Mouse (Mus musculus) neural tube, embryonic 15.5 days (tissue): Measurements from ENCODE around the gene Cdc5l. TPM values are rescaled to one million over a fixed set of nuclear protein-coding genes. Genes with fewer than 3 reads are reported as not detected.

Source experiments
- ATAC-seq: fragments of 200-750 bp; cut with Nextera tagmentation; 2 replicates; pipeline ENCODE4 v1.8.0; 2017; ENCODE audit warnings: mild to moderate bottlenecking, moderate TSS enrichment, moderate library complexity; ENCODE audit not compliant: low FRiP score
- H3K27ac ChIP-seq: fragments of 300-500 bp; sonication (generic); replicated peaks from 2 replicates; pipeline ENCODE4 v1.5.1; 2015; ENCODE audit warnings: mild to moderate bottlenecking, inconsistent platforms
- H3K27me3 ChIP-seq: fragments of 300-500 bp; sonication (generic); replicated peaks from 2 replicates; pipeline ENCODE4 v1.6.1; 2015; ENCODE audit warnings: inconsistent platforms
- H3K36me3 ChIP-seq: fragments of 300-500 bp; sonication (generic); 2 replicates; pipeline ENCODE4 v1.6.1; 2015; ENCODE audit warnings: inconsistent platforms
- H3K4me1 ChIP-seq: fragments of 300-500 bp; sonication (generic); 2 replicates; pipeline ENCODE4 v1.6.1; 2015; ENCODE audit warnings: inconsistent platforms
- H3K4me2 ChIP-seq: fragments of 300-500 bp; sonication (generic); 2 replicates; pipeline ENCODE4 v1.6.1; 2015; ENCODE audit warnings: inconsistent platforms, mild to moderate bottlenecking, moderate library complexity
- H3K4me3 ChIP-seq: fragments of 300-500 bp; sonication (generic); replicated peaks from 2 replicates; pipeline ENCODE4 v1.5.1; 2015; ENCODE audit warnings: mild to moderate bottlenecking, inconsistent platforms
- H3K9ac ChIP-seq: fragments of 300-500 bp; sonication (generic); replicated peaks from 2 replicates; pipeline ENCODE4 v1.6.1; 2015; ENCODE audit warnings: mild to moderate bottlenecking, inconsistent platforms
- H3K9me3 ChIP-seq: fragments of 300-500 bp; sonication (generic); replicated peaks from 2 replicates; pipeline ENCODE4 v1.6.1; 2016; ENCODE audit warnings: inconsistent platforms
- WGBS: fragments of 180-500 bp; shearing (Covaris S2); methylation state at CpG from one replicate; pipeline ENCODE4 v1.1.7; 2015; ENCODE audit warnings: mixed read lengths; 5-methylcytosine and 5-hydroxymethylcytosine counted together
- polyA plus RNA-seq: library from polyadenylated mRNA; unstranded; fragments of >200 nt; fragmentation: Nextera tagmentation; extraction: Ambion mirVana; gene quantifications from 2 replicates; pipeline ENCODE4 v1.2.1, GENCODE M21; 2015

The Cdc5l gene
- polyA plus RNA-seq, 1 experiment from 2014 or later = 57.1 TPM

- Histone ChIP-seq H3K27ac (no peak overlapping the region), H3K27me3 (no peaks in the 10 kb centered on the region), H3K9ac (no peak overlapping the region), H3K9me3 (no peaks in the 10 kb centered on the region), H3K4me2 (no peak overlapping the region), H3K36me3 (peaks cover 33% of the 10 kb centered on the region), H3K4me3 (no peak overlapping the region), H3K4me1 (peaks cover 7% of the 10 kb centered on the region; the same call in 1 of the 2 replicates)
- no peak for ATAC-seq
- 81% methylated on average over 9 of the region's 9 CpGs for WGBS
Observed at GRCm38 (mm10) chr17:45394612-45395011, 38.9 kb downstream of the Cdc5l start.

- no peak overlapping the region for H3K4me2 ChIP-seq
- no peak for ATAC-seq
- no peak overlapping the region for H3K9ac ChIP-seq
- no peaks in the 10 kb centered on the region for H3K27me3 ChIP-seq
- 69% methylated on average over 3 of the region's 3 CpGs for WGBS
- no peaks in the 10 kb centered on the region for H3K9me3 ChIP-seq
- H3K4me1 ChIP-seq = peaks cover 6% of the 10 kb centered on the region; the same call in 1 of the 2 replicates
- H3K4me3 ChIP-seq = no peak overlapping the region
- H3K36me3 ChIP-seq = peaks cover 35% of the 10 kb centered on the region
- no peak overlapping the region for H3K27ac ChIP-seq
Observed at GRCm38 (mm10) chr17:45393765-45394164, 39.8 kb downstream of the Cdc5l start.

DNA sequence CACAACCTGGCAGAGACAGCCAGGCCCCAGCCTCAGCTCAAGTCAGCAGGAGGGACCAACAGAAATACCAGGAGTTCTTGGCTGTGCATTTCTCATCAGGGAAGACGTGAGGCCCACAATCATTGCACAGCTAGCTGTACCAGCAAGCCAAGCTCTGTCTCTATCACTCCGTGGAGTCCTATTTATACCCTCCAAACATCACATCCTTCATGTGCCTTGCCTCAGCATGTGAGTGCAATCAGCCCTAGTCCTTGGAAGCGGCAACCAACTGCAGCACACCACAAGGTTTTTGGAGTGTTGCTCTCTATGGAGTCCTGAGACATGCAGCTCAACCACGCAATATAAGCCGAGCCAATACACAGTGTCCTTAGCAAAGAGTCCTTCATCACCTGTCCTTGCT is 43.6 kb downstream of the Cdc5l start:
- H3K27me3 ChIP-seq = no peaks in the 10 kb centered on the region
- H3K4me3 ChIP-seq = no peak overlapping the region
- WGBS = 89% methylated on average over 5 of the region's 5 CpGs
- H3K27ac ChIP-seq = no peak overlapping the region
- H3K4me2 ChIP-seq = no peak overlapping the region
- peaks cover 46% of the 10 kb centered on the region for H3K36me3 ChIP-seq
- no peaks in the 10 kb centered on the region for H3K9me3 ChIP-seq
- no peaks in the 10 kb centered on the region for H3K4me1 ChIP-seq
- no peak overlapping the region for H3K9ac ChIP-seq
- ATAC-seq = no peak

DNA sequence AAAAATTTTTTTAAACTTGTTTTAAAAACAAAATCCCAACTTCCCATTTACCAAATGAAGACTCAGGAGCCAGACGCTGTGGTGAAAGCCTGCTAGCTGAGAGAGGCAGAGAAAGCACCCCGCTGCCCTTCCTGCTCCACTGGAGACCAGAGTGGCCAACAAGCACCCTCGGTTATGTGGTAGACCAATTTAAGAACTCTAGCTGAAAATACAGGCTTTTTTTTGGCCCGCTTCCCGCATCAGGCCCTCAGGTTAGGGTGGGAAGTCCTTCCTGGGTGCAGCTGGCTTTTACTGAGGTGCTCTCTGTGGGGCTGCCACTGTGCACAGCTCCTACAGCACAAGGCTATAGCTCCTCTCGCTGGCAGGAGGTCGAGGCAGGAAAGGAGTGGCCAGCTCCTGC is 46.6 kb downstream of the Cdc5l start:
- 91% methylated on average over 7 of the region's 7 CpGs for WGBS
- no peak for ATAC-seq
- Histone ChIP-seq H3K4me2 (no peak overlapping the region), H3K4me3 (no peak overlapping the region), H3K9me3 (no peaks in the 10 kb centered on the region), H3K4me1 (no peaks in the 10 kb centered on the region), H3K27me3 (no peaks in the 10 kb centered on the region), H3K9ac (no peak overlapping the region), H3K36me3 (peaks cover 38% of the 10 kb centered on the region), H3K27ac (no peak overlapping the region)

DNA sequence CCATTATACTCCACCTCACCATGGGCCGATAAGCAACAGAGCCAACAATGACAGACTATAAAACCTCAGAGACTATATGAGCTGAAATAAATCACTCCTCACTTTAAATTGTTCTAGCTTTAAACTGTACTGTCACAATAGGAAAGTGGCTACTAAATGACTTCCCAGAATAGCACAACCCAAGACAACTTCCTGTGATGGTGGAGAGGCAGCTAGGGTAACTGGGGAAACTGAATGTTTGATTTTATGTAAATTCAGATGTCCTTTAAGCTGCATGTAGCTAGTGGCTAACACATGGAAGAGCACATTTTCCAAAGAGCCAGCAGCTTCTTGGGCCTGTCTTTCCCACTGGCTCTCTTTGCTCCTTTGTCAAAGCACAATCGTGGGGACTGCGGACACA is 50.2 kb downstream of the Cdc5l start:
- H3K9ac ChIP-seq = no peak overlapping the region
- H3K4me2 ChIP-seq = no peak overlapping the region
- no peak for ATAC-seq
- WGBS = 61% methylated on average over 3 of the region's 3 CpGs
- no peak overlapping the region for H3K27ac ChIP-seq
- no peaks in the 10 kb centered on the region for H3K9me3 ChIP-seq
- H3K36me3 ChIP-seq = peaks cover 13% of the 10 kb centered on the region; the same call in 1 of the 2 replicates
- no peaks in the 10 kb centered on the region for H3K4me1 ChIP-seq
- H3K27me3 ChIP-seq = no peaks in the 10 kb centered on the region
- H3K4me3 ChIP-seq = no peak overlapping the region

DNA sequence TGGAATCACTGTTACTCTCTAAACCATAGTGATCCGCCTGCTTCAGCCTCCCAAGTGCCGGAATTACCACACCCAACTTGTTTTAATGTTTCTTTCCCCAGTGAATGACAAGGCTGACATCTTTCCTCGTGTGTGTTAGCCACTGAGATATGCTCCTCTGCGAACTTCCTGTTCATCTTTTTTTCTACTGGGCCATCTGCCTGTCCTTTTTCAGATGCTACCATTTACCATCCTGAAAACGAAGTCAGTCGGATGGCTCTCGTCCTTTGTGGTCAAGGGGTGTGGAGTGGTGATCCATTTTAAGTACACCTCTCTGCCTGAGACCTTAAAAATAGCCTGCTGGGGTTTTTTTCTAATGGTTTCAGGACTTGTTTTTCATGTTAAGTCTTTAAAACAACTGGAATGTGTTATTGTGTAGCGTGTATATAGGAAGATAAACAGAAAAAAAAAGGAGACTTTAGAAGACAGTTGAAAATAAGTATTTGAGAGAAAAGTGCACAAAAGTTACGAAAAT is 54.2 kb downstream of the Cdc5l start:
- WGBS = 92% methylated on average over 9 of the region's 9 CpGs
- Histone ChIP-seq H3K9ac (no peak overlapping the region), H3K4me3 (no peak overlapping the region), H3K9me3 (no peaks in the 10 kb centered on the region), H3K27ac (no peak overlapping the region), H3K4me1 (no peaks in the 10 kb centered on the region), H3K36me3 (peaks cover 2% of the 10 kb centered on the region; the same call in 1 of the 2 replicates), H3K27me3 (0 out of 2 replicates have a peak, but pooled peaks cover 3% of the 10 kb centered on the region), H3K4me2 (no peak overlapping the region)
- ATAC-seq = no peak

DNA sequence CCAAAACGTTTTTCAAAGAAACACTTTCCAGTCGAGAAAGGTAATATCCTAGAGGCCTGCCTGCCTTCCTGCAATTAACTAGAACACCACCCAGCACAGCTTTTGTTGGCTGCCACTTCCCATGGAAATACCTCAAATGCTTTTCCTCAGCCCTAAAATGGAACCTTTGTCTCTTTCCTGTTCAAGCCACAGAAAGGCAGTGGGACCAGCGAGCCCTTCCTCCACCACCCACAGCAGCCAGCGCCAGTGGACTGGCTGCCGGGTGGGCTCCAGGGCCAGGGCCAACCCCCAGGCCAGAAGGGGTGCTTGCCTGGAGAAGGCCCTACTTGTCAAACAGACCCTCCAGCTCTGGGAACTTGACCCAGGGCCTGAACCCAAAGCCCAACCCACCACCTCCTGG is 56.2 kb downstream of the Cdc5l start:
- 36% methylated on average over 5 of the region's 5 CpGs for WGBS
- Histone ChIP-seq H3K27me3 (peaks cover 6% of the 10 kb centered on the region; the same call in 1 of the 2 replicates), H3K9ac (no peak overlapping the region), H3K36me3 (no peaks in the 10 kb centered on the region), H3K4me3 (no peak overlapping the region), H3K4me2 (no peak overlapping the region), H3K27ac (no peak overlapping the region), H3K9me3 (no peaks in the 10 kb centered on the region), H3K4me1 (peaks cover 3% of the 10 kb centered on the region)
- no peak for ATAC-seq

- H3K9me3 ChIP-seq = no peaks in the 10 kb centered on the region
- H3K27me3 ChIP-seq = peaks cover 6% of the 10 kb centered on the region; the same call in 1 of the 2 replicates
- H3K4me1 ChIP-seq = peaks cover 12% of the 10 kb centered on the region
- H3K4me3 ChIP-seq = no peak overlapping the region
- H3K36me3 ChIP-seq = no peaks in the 10 kb centered on the region
- no peak overlapping the region for H3K27ac ChIP-seq
- H3K9ac ChIP-seq = no peak overlapping the region
- WGBS = 29% methylated on average over 13 of the region's 13 CpGs
- ATAC-seq = peak; percentile 86; the same call in 1 of the 2 replicates
- peak overlapping the region; percentile 33 for H3K4me2 ChIP-seq
Observed at GRCm38 (mm10) chr17:45373987-45374608, 59.4 kb downstream of the Cdc5l start.

DNA sequence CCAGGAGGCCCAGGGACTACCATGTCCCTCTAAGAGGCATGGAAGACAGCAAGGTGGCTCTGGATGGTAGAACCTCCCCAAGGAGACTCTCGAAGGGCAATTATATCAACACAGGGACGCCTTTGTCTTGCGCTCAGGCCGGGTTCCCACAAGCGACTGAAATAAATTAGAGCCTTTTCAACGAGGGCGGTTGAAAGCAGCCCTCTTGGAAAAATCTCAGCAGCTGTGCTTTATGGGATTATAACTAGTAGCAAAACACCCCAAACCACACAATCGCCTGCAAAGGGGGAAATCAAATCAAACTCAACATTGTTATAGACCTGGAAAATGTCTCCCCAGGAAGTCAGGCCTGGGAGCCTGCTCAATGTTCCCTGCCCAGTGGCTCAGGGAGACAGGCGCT is 62.5 kb downstream of the Cdc5l start:
- H3K9ac ChIP-seq = no peak overlapping the region
- ATAC-seq = no peak
- no peaks in the 10 kb centered on the region for H3K36me3 ChIP-seq
- H3K4me1 ChIP-seq = peaks cover 12% of the 10 kb centered on the region
- no peak overlapping the region for H3K4me3 ChIP-seq
- no peaks in the 10 kb centered on the region for H3K9me3 ChIP-seq
- H3K27ac ChIP-seq = no peak overlapping the region
- no peak overlapping the region for H3K4me2 ChIP-seq
- 24% methylated on average over 9 of the region's 9 CpGs for WGBS
- H3K27me3 ChIP-seq = peaks cover 6% of the 10 kb centered on the region; the same call in 1 of the 2 replicates

GRCm38 (mm10) chr17:45370535-45370934 is 63.0 kb downstream of the Cdc5l start:
- no peak overlapping the region for H3K27ac ChIP-seq
- 19% methylated on average over 4 of the region's 5 CpGs for WGBS

GRCm38 (mm10) chr17:45364871-45365270 is 68.7 kb downstream of the Cdc5l start:
- no peak overlapping the region for H3K4me3 ChIP-seq
- H3K27ac ChIP-seq = no peak overlapping the region
- no peaks in the 10 kb centered on the region for H3K4me1 ChIP-seq
- no peaks in the 10 kb centered on the region for H3K27me3 ChIP-seq
- ATAC-seq = no peak
- H3K36me3 ChIP-seq = no peaks in the 10 kb centered on the region
- WGBS = 58% methylated on average over 7 of the region's 7 CpGs
- H3K9ac ChIP-seq = no peak overlapping the region
- H3K9me3 ChIP-seq = no peaks in the 10 kb centered on the region
- no peak overlapping the region for H3K4me2 ChIP-seq

More at GRCm38 (mm10) chr17:45370535-45370934, 63.0 kb downstream of the Cdc5l start:
- Histone ChIP-seq H3K4me2 (no peak overlapping the region), H3K4me1 (peaks cover 12% of the 10 kb centered on the region), H3K36me3 (no peaks in the 10 kb centered on the region), H3K9ac (no peak overlapping the region), H3K9me3 (no peaks in the 10 kb centered on the region), H3K27me3 (peaks cover 6% of the 10 kb centered on the region; the same call in 1 of the 2 replicates), H3K4me3 (no peak overlapping the region)
- ATAC-seq = no peak

DNA sequence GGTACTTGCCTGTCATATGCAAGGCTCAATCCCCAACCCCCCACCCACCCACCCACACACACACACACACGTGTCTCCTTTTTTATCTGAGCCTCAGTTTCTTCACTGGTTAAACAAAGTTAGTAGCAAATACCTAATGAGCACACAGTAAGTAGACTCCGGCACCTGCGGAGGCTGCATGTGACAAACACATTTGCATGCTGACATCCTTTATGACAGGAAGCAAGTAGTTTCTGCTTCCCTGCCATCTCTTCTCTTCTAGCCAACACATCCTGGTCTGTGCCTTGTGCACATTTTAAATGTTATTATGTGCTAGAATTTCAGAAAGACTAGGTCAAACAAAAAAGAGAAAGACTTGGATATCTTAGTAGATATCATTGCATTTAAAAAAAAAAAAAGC is 72.6 kb downstream of the Cdc5l start:
- Histone ChIP-seq H3K4me1 (0 out of 2 replicates have a peak, but pooled peaks cover 6% of the 10 kb centered on the region), H3K9me3 (no peaks in the 10 kb centered on the region), H3K4me3 (no peak overlapping the region), H3K27me3 (no peaks in the 10 kb centered on the region), H3K9ac (no peak overlapping the region), H3K27ac (no peak overlapping the region), H3K4me2 (no peak overlapping the region), H3K36me3 (no peaks in the 10 kb centered on the region)
- ATAC-seq = no peak
- 96% methylated on average over 3 of the region's 3 CpGs for WGBS
